Mouse (Mus musculus) cerebellum, adult 2 months (tissue): ENCODE results near the gene Prr14l.

ENCODE experiments used
- CTCF ChIP-seq: fragments of 200-500 bp; IDR thresholded peaks from 2 replicates; pipeline ENCODE4 v1.5.1; 2011; ENCODE audit warnings: low read depth, mild to moderate bottlenecking, control low read depth, low read length, moderate library complexity, borderline replicate concordance; ENCODE audit not compliant: insufficient read depth
- POLR2A ChIP-seq: fragments of 200-500 bp; IDR thresholded peaks from 2 replicates; pipeline ENCODE4 v1.6.1; 2011; ENCODE audit warnings: low read length, control low read depth, borderline replicate concordance; ENCODE audit not compliant: insufficient read depth

GRCm38 (mm10) chr5:32815396-32815795 lies 38.7 kb downstream of the Prr14l start:
- TF ChIP-seq CTCF, result no peak
- no peak for TF ChIP-seq POLR2A
